Mouse (Mus musculus) heart, postnatal 0 days (tissue): Measurements from ENCODE around the gene Cx3cl1.

ENCODE experiments used
- CTCF ChIP-seq: IDR thresholded peaks from 2 replicates; pipeline ENCODE4 v1.5.1; 2016; ENCODE audit warnings: antibody characterized with exemption, control low read depth, low read depth
- EP300 ChIP-seq: IDR thresholded peaks from 2 replicates; pipeline ENCODE4 v1.6.1; 2016; ENCODE audit warnings: antibody characterized with exemption, low read depth

GRCm38 (mm10) chr8:94735426-94736094 lies 36.2 kb upstream of the Cx3cl1 start:
- no peak for TF ChIP-seq CTCF
- no peak for TF ChIP-seq EP300
